Mouse (Mus musculus): ENCODE measurements around the gene Emc4. TPM values are rescaled to one million over a fixed set of nuclear protein-coding genes. Genes with fewer than 3 reads are reported as not detected.

Emc4 gene
- total and polyA plus RNA-seq, 3 experiments, result 171 to 201 TPM; not detected in 1

GRCm38 (mm10) chr2:112407030-112407429 is 39.2 kb upstream of the Emc4 start:
- Histone ChIP-seq H3K79me2 (ENCODE audit: control insufficient read depth, insufficient read depth, low read length, poor library complexity) (peaks cover 7% of the 10 kb centered on the region), H3K4me3 (ENCODE audit: control insufficient read depth in 1 of 2, insufficient read depth in 1 of 2, low read depth in 2 of 2, low read length in 2 of 2) (no peak overlapping the region), H3K36me3 (ENCODE audit: control insufficient read depth in 1 of 2, insufficient read depth in 2 of 2, low read length in 2 of 2) (peaks cover 2 to 48% of the 10 kb centered on the region in 2 experiments; a peak in 3 of 4 replicates), H3K27ac (ENCODE audit: control insufficient read depth, low read depth, low read length) (no peak overlapping the region), H3K4me1 (ENCODE audit: control insufficient read depth in 1 of 2, insufficient read depth in 2 of 2, low read length in 2 of 2) (no peaks in the 10 kb centered on the region), H3K9me3 (replicated peaks; ENCODE audit: insufficient read depth, low read length) (no peaks in the 10 kb centered on the region), H3K9ac (ENCODE audit: control insufficient read depth, low read depth, low read length, poor library complexity, severe bottlenecking) (no peak overlapping the region), H3K27me3 (ENCODE audit: control insufficient read depth in 1 of 2, insufficient read depth in 2 of 2, low read length in 2 of 2) (no peaks in the 10 kb centered on the region)
- TF ChIP-seq JUND (IDR thresholded peaks at IDR 0.05; ENCODE audit: low read depth, low read length), result no peak
- TF ChIP-seq USF2 (IDR thresholded peaks at IDR 0.05; ENCODE audit: borderline replicate concordance in 1 of 2, insufficient read depth in 1 of 2, low read depth in 1 of 2, low read length in 2 of 2), result no peak
- TF ChIP-seq RCOR1 (IDR thresholded peaks at IDR 0.05; ENCODE audit: low read depth, low read length), result no peak
- TF ChIP-seq CHD1 (IDR thresholded peaks at IDR 0.05; ENCODE audit: low read depth, low read length), result no peak
- TF ChIP-seq HCFC1 (IDR thresholded peaks at IDR 0.05; ENCODE audit: low read depth, low read length), result no peak
- no peak for TF ChIP-seq NRF1 (IDR thresholded peaks at IDR 0.05; ENCODE audit: insufficient read depth, low read depth, low read length, poor library complexity, severe bottlenecking)
- TF ChIP-seq E2F4 (IDR thresholded peaks at IDR 0.05; ENCODE audit: borderline replicate concordance, low read depth, low read length), result no peak
- TF ChIP-seq SIN3A (IDR thresholded peaks at IDR 0.05; ENCODE audit: low read length), result no peak
- no peak for TF ChIP-seq MEF2A (IDR thresholded peaks at IDR 0.05; ENCODE audit: extremely low read depth, insufficient replicate concordance, low read depth, low read length, poor library complexity, severe bottlenecking)
- TF ChIP-seq TCF12 (IDR thresholded peaks at IDR 0.05; ENCODE audit: low read depth, low read length), result no peak
- TF ChIP-seq TBP (IDR thresholded peaks at IDR 0.05; ENCODE audit: low read depth, low read length), result no peak
- no peak for TF ChIP-seq GATA1 (IDR thresholded peaks at IDR 0.05; ENCODE audit: low read depth, low read length)
- TF ChIP-seq UBTF (IDR thresholded peaks at IDR 0.05; ENCODE audit: borderline replicate concordance, insufficient read depth, low read depth, low read length), result no peak
- TF ChIP-seq ZMIZ1 (IDR thresholded peaks at IDR 0.05; ENCODE audit: low read depth, low read length), result no peak
- TF ChIP-seq ZKSCAN1 (IDR thresholded peaks at IDR 0.05; ENCODE audit: low read depth, low read length), result no peak
- no peak for TF ChIP-seq USF1 (IDR thresholded peaks at IDR 0.05; ENCODE audit: low read depth, low read length)
- no peak for TF ChIP-seq MXI1 (IDR thresholded peaks at IDR 0.05; ENCODE audit: low read depth, low read length)
- TF ChIP-seq CHD2 (IDR thresholded peaks at IDR 0.05; ENCODE audit: low read length), result no peak
- TF ChIP-seq MAZ (IDR thresholded peaks at IDR 0.05; ENCODE audit: low read depth, low read length), result no peak
- no peak for DNase-seq (ENCODE audit: low read depth, low spot score)

DNA sequence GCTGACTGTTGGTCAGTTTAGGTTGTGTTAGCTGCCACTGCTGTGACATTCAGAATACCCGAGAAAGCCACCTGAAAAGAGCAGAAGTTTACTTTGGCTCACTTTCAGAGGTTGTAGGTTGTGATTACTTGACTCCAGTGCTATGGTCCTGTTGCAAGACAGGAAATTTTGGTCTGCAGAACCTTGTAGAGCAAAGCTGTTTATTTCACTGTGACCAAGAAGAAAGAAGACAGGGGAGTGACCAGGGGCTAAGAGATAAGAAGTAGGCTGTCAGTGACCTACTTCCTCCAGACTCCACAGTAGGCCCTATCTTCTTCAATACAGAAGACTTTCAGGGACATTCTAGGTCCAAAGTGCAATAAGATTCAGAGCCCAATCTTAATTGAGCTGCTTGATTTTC is 28.8 kb upstream of the Emc4 start:
- no peak overlapping the region for H3K27ac ChIP-seq (ENCODE audit: control insufficient read depth, low read depth, low read length)
- H3K79me2 ChIP-seq (ENCODE audit: control insufficient read depth, insufficient read depth, low read length, poor library complexity), result peaks cover 30% of the 10 kb centered on the region
- no peaks in the 10 kb centered on the region for H3K9me3 ChIP-seq (replicated peaks; ENCODE audit: insufficient read depth, low read length)
- peak; percentile 59 for DNase-seq (ENCODE audit: low read depth, low spot score)
- no peak overlapping the region for H3K4me3 ChIP-seq (ENCODE audit: control insufficient read depth in 1 of 2, insufficient read depth in 1 of 2, low read depth in 2 of 2, low read length in 2 of 2)
- no peak for TF ChIP-seq UBTF (IDR thresholded peaks at IDR 0.05; ENCODE audit: borderline replicate concordance, insufficient read depth, low read depth, low read length)
- TF ChIP-seq ZC3H11A (IDR thresholded peaks at IDR 0.05; ENCODE audit: low read depth, low read length), result no peak
- peak; percentile 82 for TF ChIP-seq GATA1 (IDR thresholded peaks at IDR 0.05; ENCODE audit: low read depth, low read length)
- TF ChIP-seq EP300 (IDR thresholded peaks at IDR 0.05; ENCODE audit: low read depth in 1 of 2, low read length in 2 of 2), result peak in 1 of 2 experiments; percentile 20; a peak in 2 of 4 replicates
- peak; percentile 58 for TF ChIP-seq TAL1 (IDR thresholded peaks at IDR 0.05; ENCODE audit: low read length)
- peaks cover 8 to 19% of the 10 kb centered on the region in 2 experiments for H3K4me1 ChIP-seq (ENCODE audit: control insufficient read depth in 1 of 2, insufficient read depth in 2 of 2, low read length in 2 of 2)
- no peaks in the 10 kb centered on the region for H3K27me3 ChIP-seq (ENCODE audit: control insufficient read depth in 1 of 2, insufficient read depth in 2 of 2, low read length in 2 of 2)
- H3K9ac ChIP-seq (ENCODE audit: control insufficient read depth, low read depth, low read length, poor library complexity, severe bottlenecking), result 0 out of 2 replicates have a peak overlapping the region, but pooled peaks have one; percentile 2
- peaks cover 0 to 29% of the 10 kb centered on the region in 2 experiments; a peak in 3 of 4 replicates for H3K36me3 ChIP-seq (ENCODE audit: control insufficient read depth in 1 of 2, insufficient read depth in 2 of 2, low read length in 2 of 2)
